Mouse (Mus musculus) megakaryocyte progenitor cell, adult 5-6 weeks (primary cell): ENCODE measurements around the gene P4htm. TPM values are rescaled to one million over a fixed set of nuclear protein-coding genes. Genes with fewer than 3 reads are reported as not detected.
A peak's percentile ranks its signal among the peaks of the same experiment; 100 is the strongest.

Experiments used
- ATAC-seq: replicated peaks from 2 replicates; pipeline ENCODE4 v1.8.0; 2016; ENCODE audit warnings: mild to moderate bottlenecking, moderate TSS enrichment, inconsistent platforms; ENCODE audit not compliant: poor library complexity
- total RNA-seq, 2 experiments: library from RNA; stranded (forward) in 1 of 2; stranded (reverse) in 1 of 2; fragments of 157-497, 149-512 nt in 1 of 2; fragments of 200-1000 nt in 1 of 2; gene quantifications; 2 replicates each; pipeline versions ENCODE4 v1.2.3 to v1.2.4; 2015 to 2017

Gene P4htm
- total RNA-seq, 2 experiments from 2014 or later = 1.00 to 1.2 TPM

- no peak for ATAC-seq
Measured at GRCm38 (mm10) chr9:108563671-108564070, 33.8 kb downstream of the P4htm start.

GRCm38 (mm10) chr9:108560227-108560841 is 37.1 kb downstream of the P4htm start, which contains the start of gene Impdh2:
Gene Impdh2, plus strand, starts transcription at chr9:108560286.
- ATAC-seq = peak; percentile 94

GRCm38 (mm10) chr9:108559169-108559568 is 38.3 kb downstream of the P4htm start:
- no peak for ATAC-seq

GRCm38 (mm10) chr9:108546875-108547274 is 50.6 kb downstream of the P4htm start:
- ATAC-seq = no peak

GRCm38 (mm10) chr9:108545986-108546385 is 51.5 kb downstream of the P4htm start:
- ATAC-seq = no peak

- no peak for ATAC-seq
Measured at GRCm38 (mm10) chr9:108540846-108541245, 56.6 kb downstream of the P4htm start.

GRCm38 (mm10) chr9:108531496-108531895 is 66.0 kb downstream of the P4htm start:
- no peak for ATAC-seq

- no peak for ATAC-seq
Measured at GRCm38 (mm10) chr9:108530954-108531353, 66.5 kb downstream of the P4htm start.

Other genes with a start within 250 kb of the P4htm start
- gene Usp4, start 249.8 kb downstream of the P4htm start, total RNA-seq (2015) = 108 and 145 TPM in 2 replicates
- gene Usp4, start 249.8 kb downstream of the P4htm start, total RNA-seq (2017) = 50.9 and 55.0 TPM in 2 replicates
- gene 1700102P08Rik, start 204.9 kb downstream of the P4htm start, total RNA-seq (2015) = 0.49 TPM in 1 of 2 replicates, not detected in the other
- 0.46 TPM in 1 of 2 replicates, not detected in the other for gene 1700102P08Rik, start 204.9 kb downstream of the P4htm start, total RNA-seq (2017)
- 0.20 and 0.49 TPM in 2 replicates for gene Ccdc36, start 169.2 kb downstream of the P4htm start, total RNA-seq (2015)
- 0.54 and 0.74 TPM in 2 replicates for gene Ccdc36, start 169.2 kb downstream of the P4htm start, total RNA-seq (2017)
- not detected in 2 replicates for gene BC048562, start 161.2 kb downstream of the P4htm start, total RNA-seq (2015)
- not detected in 2 replicates for gene BC048562, start 161.2 kb downstream of the P4htm start, total RNA-seq (2017)
- gene Ccdc71, start 137.1 kb downstream of the P4htm start, total RNA-seq (2015) = 14.6 and 17.9 TPM in 2 replicates
- 13.7 and 14.8 TPM in 2 replicates for gene Ccdc71, start 137.1 kb downstream of the P4htm start, total RNA-seq (2017)
- gene Klhdc8b, start 136.1 kb downstream of the P4htm start, total RNA-seq (2015) = 0.46 and 1.1 TPM in 2 replicates
- gene Klhdc8b, start 136.1 kb downstream of the P4htm start, total RNA-seq (2017) = 4.1 and 8.1 TPM in 2 replicates
- 0.05 and 0.32 TPM in 2 replicates for gene Lamb2, start 117.9 kb downstream of the P4htm start, total RNA-seq (2015)
- gene Lamb2, start 117.9 kb downstream of the P4htm start, total RNA-seq (2017) = 0.08 TPM in 1 of 2 replicates, not detected in the other
- 33.4 and 36.1 TPM in 2 replicates for gene Usp19, start 107.1 kb downstream of the P4htm start, total RNA-seq (2015)
- 38.0 and 47.0 TPM in 2 replicates for gene Usp19, start 107.1 kb downstream of the P4htm start, total RNA-seq (2017)
- gene Qars, start 90.0 kb downstream of the P4htm start, total RNA-seq (2015) = 177 and 194 TPM in 2 replicates
- 184 and 188 TPM in 2 replicates for gene Qars, start 90.0 kb downstream of the P4htm start, total RNA-seq (2017)
- 92.3 and 107 TPM in 2 replicates for gene Qrich1, start 80.9 kb downstream of the P4htm start, total RNA-seq (2015)
- 133 and 134 TPM in 2 replicates for gene Qrich1, start 80.9 kb downstream of the P4htm start, total RNA-seq (2017)
- 266 and 290 TPM in 2 replicates for gene Impdh2, start 37.4 kb downstream of the P4htm start, total RNA-seq (2015)
- 342 and 372 TPM in 2 replicates for gene Impdh2, start 37.4 kb downstream of the P4htm start, total RNA-seq (2017)
- 33.7 and 36.8 TPM in 2 replicates for gene Ndufaf3, start 30.2 kb downstream of the P4htm start, total RNA-seq (2015)
- 7.3 and 22.1 TPM in 2 replicates for gene Ndufaf3, start 30.2 kb downstream of the P4htm start, total RNA-seq (2017)
- 95.3 and 103 TPM in 2 replicates for gene Dalrd3, start 27.8 kb downstream of the P4htm start, total RNA-seq (2015)
- gene Dalrd3, start 27.8 kb downstream of the P4htm start, total RNA-seq (2017) = 42.7 and 43.4 TPM in 2 replicates
- gene Wdr6, start 18.9 kb downstream of the P4htm start, total RNA-seq (2015) = 9.8 and 10.2 TPM in 2 replicates
- 15.5 and 17.4 TPM in 2 replicates for gene Wdr6, start 18.9 kb downstream of the P4htm start, total RNA-seq (2017)
- 20.0 and 20.1 TPM in 2 replicates for gene Arih2, start 51.7 kb upstream of the P4htm start, total RNA-seq (2015)
- gene Arih2, start 51.7 kb upstream of the P4htm start, total RNA-seq (2017) = 42.5 and 47.4 TPM in 2 replicates
- gene Slc25a20, start 64.4 kb upstream of the P4htm start, total RNA-seq (2015) = 18.5 and 21.5 TPM in 2 replicates
- 26.0 and 28.3 TPM in 2 replicates for gene Slc25a20, start 64.4 kb upstream of the P4htm start, total RNA-seq (2017)
- gene Prkar2a, start 91.6 kb upstream of the P4htm start, total RNA-seq (2015) = 20.0 and 21.9 TPM in 2 replicates
- gene Prkar2a, start 91.6 kb upstream of the P4htm start, total RNA-seq (2017) = 17.4 and 29.2 TPM in 2 replicates
- 12.9 and 21.1 TPM in 2 replicates for gene Ip6k2, start 186.1 kb upstream of the P4htm start, total RNA-seq (2015)
- gene Ip6k2, start 186.1 kb upstream of the P4htm start, total RNA-seq (2017) = 40.9 and 50.6 TPM in 2 replicates
- gene Nckipsd, start 210.7 kb upstream of the P4htm start, total RNA-seq (2015) = 8.4 and 8.7 TPM in 2 replicates
- 5.0 and 5.5 TPM in 2 replicates for gene Nckipsd, start 210.7 kb upstream of the P4htm start, total RNA-seq (2017)
- gene Celsr3, start 228.7 kb upstream of the P4htm start, total RNA-seq (2015) = 4.5 and 5.4 TPM in 2 replicates
- 1.5 and 2.5 TPM in 2 replicates for gene Celsr3, start 228.7 kb upstream of the P4htm start, total RNA-seq (2017)